Mouse (Mus musculus): ENCODE data around the gene Gapdh.
"Not testable (repeated sequence)": the region's sequence is repeated elsewhere in the genome, so short reads cannot be mapped to it uniquely, and the experiment has no call there.

DNA sequence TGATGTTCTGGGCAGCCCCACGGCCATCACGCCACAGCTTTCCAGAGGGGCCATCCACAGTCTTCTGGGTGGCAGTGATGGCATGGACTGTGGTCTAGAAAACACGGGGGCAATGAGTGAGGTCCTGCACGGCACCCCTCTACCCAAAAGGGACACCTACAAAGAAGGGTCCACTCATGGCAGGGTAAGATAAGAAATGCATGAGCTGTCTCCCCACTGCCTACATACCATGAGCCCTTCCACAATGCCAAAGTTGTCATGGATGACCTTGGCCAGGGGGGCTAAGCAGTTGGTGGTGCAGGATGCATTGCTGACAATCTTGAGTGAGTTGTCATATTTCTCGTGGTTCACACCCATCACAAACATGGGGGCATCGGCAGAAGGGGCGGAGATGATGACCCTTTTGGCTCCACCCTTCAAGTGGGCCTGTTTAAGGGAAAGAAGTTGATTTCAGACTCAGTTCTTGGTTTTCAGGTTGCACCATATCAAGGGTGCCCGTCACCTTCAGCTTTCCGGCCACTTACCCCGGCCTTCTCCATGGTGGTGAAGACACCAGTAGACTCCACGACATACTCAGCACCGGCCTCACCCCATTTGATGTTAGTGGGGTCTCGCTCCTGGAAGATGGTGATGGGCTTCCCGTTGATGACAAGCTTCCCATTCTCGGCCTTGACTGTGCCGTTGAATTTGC lies 3.5 kb downstream of the Gapdh start:
- not testable (repeated sequence) for TF ChIP-seq CTCF (IDR thresholded peaks at IDR 0.05; ENCODE audit: insufficient read depth, low read length); POLR2A (IDR thresholded peaks at IDR 0.05; ENCODE audit: borderline replicate concordance, extremely low read depth, low read depth, low read length)
